Mouse (Mus musculus) intestine, embryonic 14.5 days (tissue): Measurements from ENCODE around the gene Gm10309. TPM values are rescaled to one million over a fixed set of nuclear protein-coding genes. Genes with fewer than 3 reads are reported as not detected.

Source experiments
- ATAC-seq: fragments of 200-750 bp; cut with Nextera tagmentation; replicated peaks from 2 replicates; pipeline ENCODE4 v1.8.0; 2017; ENCODE audit warnings: low read depth, moderate number of reproducible peaks, moderate TSS enrichment, moderate library complexity; ENCODE audit not compliant: low FRiP score, low TSS enrichment
- DNase-seq: peaks from one replicate; pipeline ENCODE4 v3.0.0-alpha.2; 2018; ENCODE audit warnings: low spot score
- H3K27ac ChIP-seq: fragments of 300-500 bp; sonication (generic); 2 replicates; pipeline ENCODE4 v1.5.1; 2014; ENCODE audit warnings: low read depth, mild to moderate bottlenecking, control low read depth
- H3K27me3 ChIP-seq: fragments of 300-500 bp; sonication (generic); replicated peaks from 2 replicates; pipeline ENCODE4 v1.6.1; 2014; ENCODE audit warnings: low read length, control low read depth; ENCODE audit not compliant: control insufficient read depth, insufficient read depth
- H3K36me3 ChIP-seq: fragments of 300-500 bp; sonication (generic); 2 replicates; pipeline ENCODE4 v1.6.1; 2014; ENCODE audit warnings: low read length, control low read depth; ENCODE audit not compliant: control insufficient read depth, insufficient read depth
- H3K4me1 ChIP-seq: fragments of 300-500 bp; sonication (generic); replicated peaks from 2 replicates; pipeline ENCODE4 v1.6.1; 2014; ENCODE audit warnings: low read length, control low read depth, mixed read lengths; ENCODE audit not compliant: control insufficient read depth, insufficient read depth
- H3K4me2 ChIP-seq: fragments of 300-500 bp; sonication (generic); 2 replicates; pipeline ENCODE4 v1.6.1; 2014; ENCODE audit warnings: low read length
- H3K4me3 ChIP-seq: fragments of 300-500 bp; sonication (generic); 2 replicates; pipeline ENCODE4 v1.5.1; 2014; ENCODE audit warnings: low read depth, low read length, control low read depth, mixed read lengths
- H3K9ac ChIP-seq: fragments of 300-500 bp; sonication (generic); 2 replicates; pipeline ENCODE4 v1.6.1; 2014; ENCODE audit warnings: mild to moderate bottlenecking, low read length
- H3K9me3 ChIP-seq: fragments of 300-500 bp; sonication (generic); 2 replicates; pipeline ENCODE4 v1.6.1; 2016; ENCODE audit warnings: low read length, control low read depth; ENCODE audit not compliant: control insufficient read depth
- WGBS: fragments of 180-500 bp; shearing (Covaris S2); extraction: QIAGEN DNeasy Blood & Tissue Kit; methylation state at CpG from one replicate; pipeline ENCODE4 v1.1.7; 2014; 5-methylcytosine and 5-hydroxymethylcytosine counted together
- polyA plus RNA-seq: library from polyadenylated mRNA; unstranded; fragments of >200 nt; fragmentation: Nextera tagmentation; extraction: Ambion mirVana; gene quantifications from 2 replicates; pipeline ENCODE4 v1.2.1, GENCODE M21; 2014

The Gm10309 gene
- polyA plus RNA-seq, 1 experiment from 2014 or later: 0.57 TPM

DNA sequence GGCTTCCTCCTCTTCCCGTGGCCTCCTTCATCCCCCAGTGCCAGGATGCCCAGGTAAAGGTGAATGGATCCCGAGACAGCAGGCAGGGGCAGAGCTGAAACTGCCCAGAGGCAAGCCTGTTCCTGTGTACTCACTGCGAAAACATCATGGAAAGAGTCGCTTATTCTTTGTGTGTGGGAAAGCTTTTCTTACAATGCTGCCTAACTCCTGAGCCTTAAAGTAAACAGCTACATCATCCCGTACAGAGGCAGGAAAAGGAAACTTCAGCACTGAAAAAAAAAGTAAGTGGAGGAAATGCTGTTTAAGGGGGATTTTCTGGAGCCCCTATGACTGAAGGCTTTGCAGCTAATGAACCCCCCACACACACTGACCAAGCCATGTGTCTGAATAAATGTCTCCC is 1.8 kb upstream of the Gm10309 start:
- no peak overlapping the region for H3K4me3 ChIP-seq
- H3K27me3 ChIP-seq: no peaks in the 10 kb centered on the region
- H3K9me3 ChIP-seq: no peaks in the 10 kb centered on the region
- peak overlapping the region; percentile 62; the same call in 1 of the 2 replicates for H3K27ac ChIP-seq
- H3K9ac ChIP-seq: no peak overlapping the region
- no peaks in the 10 kb centered on the region for H3K36me3 ChIP-seq
- no peak for ATAC-seq
- H3K4me2 ChIP-seq: no peak overlapping the region
- WGBS: 51% methylated on average over 5 of the region's 5 CpGs
- DNase-seq: no peak
- H3K4me1 ChIP-seq: no peaks in the 10 kb centered on the region

DNA sequence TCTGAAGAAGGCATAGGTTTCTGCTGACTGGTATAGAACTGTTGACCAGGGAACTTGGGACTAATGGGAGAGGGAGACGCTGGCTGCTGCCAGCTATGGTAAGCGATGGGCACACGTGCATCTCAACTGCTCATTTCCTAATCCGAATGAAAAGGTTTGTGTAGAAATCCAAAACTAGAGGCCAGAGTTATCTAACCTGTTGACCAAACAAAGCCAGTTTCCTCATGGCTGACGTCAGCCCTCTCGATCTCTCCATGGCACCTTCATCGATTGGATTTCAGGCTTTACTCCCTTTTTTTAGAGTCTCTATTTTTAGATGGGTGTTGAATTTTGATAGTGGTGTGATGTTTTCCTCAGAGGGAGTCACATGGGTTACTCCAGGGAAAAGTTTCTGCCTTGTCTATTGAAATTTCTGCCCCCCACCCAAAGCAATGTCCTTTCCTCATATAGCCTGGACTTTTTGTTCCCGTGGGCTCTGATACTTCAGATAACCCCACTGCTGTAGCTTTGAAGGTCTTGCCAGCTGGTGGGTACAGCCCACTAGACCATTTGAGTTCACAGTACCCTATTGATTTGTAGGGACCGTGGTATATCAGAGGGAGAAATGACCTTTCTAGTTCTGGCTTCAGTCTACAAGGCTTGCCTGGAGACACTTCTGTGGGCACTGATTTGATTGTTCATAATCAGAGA is 1.7 kb downstream of the Gm10309 start:
- DNase-seq: no peak
- Histone ChIP-seq H3K36me3 (no peaks in the 10 kb centered on the region), H3K4me3 (no peak overlapping the region), H3K4me1 (peaks cover 12% of the 10 kb centered on the region; the same call in 1 of the 2 replicates), H3K27me3 (no peaks in the 10 kb centered on the region), H3K9ac (no peak overlapping the region), H3K9me3 (no peaks in the 10 kb centered on the region), H3K27ac (no peak overlapping the region), H3K4me2 (no peak overlapping the region)
- 96% methylated on average over 9 of the region's 9 CpGs for WGBS
- ATAC-seq: no peak

DNA sequence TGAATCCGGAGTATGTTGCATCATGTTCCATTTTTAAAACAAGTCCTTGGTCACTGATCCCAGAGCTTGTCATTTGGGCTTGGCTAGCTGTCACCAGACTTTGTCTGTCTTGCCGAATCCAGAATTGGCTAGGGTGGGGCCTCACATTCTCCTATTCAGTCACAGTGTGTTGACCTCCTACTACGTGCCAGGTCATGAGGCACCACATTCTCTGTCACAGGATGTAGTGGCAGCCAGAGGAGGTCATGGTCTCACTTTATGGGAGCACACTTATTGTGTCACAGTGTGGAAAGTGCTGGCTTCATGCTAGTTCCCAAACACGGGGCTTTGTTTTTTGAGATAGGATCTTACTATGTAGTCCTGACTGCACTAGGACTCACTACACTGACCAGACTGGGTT is 3.6 kb downstream of the Gm10309 start:
- Histone ChIP-seq H3K9me3 (no peaks in the 10 kb centered on the region), H3K4me2 (no peak overlapping the region), H3K27me3 (no peaks in the 10 kb centered on the region), H3K4me1 (peaks cover 12% of the 10 kb centered on the region; the same call in 1 of the 2 replicates), H3K9ac (no peak overlapping the region), H3K4me3 (no peak overlapping the region), H3K36me3 (no peaks in the 10 kb centered on the region), H3K27ac (no peak overlapping the region)
- WGBS: 89% methylated on average over 4 of the region's 4 CpGs
- DNase-seq: no peak
- ATAC-seq: no peak

DNA sequence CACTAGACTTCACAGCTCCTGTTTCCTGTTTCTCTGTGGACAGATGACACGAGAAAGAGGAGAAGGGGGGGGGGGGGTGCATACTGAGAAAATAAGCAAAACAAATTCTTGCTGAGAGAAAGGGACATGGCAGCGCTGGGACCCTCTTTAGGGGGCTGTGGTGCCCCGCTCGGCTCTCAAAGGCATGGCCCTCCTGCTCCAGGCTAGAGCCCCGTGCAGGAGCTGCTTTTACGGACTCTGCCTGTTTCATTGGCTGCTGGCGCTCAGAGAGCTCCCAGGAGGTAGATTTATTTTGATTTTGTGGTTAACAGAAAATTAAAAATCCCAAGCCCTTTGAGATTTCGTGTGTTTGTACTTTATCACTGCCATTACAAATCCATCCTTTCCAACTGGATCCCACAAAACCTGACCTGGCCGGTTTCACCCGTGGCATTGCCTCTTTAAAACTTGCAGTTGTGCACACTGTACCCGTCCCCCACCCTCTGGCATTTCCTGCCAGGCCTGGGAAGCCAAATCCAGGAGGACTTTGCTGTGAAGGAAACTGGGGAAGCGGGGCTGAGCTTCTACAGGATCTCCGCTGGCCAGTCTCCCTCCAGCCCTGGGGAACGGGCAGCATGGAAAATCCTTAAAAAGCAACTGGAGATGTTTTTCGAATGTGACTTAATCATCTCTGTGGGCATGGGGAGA is 5.5 kb downstream of the Gm10309 start:
- DNase-seq: no peak
- H3K4me3 ChIP-seq: no peak overlapping the region
- WGBS: 40% methylated on average over 15 of the region's 15 CpGs
- H3K4me1 ChIP-seq: peaks cover 12% of the 10 kb centered on the region; the same call in 1 of the 2 replicates
- H3K4me2 ChIP-seq: no peak overlapping the region
- H3K27me3 ChIP-seq: no peaks in the 10 kb centered on the region
- H3K9ac ChIP-seq: no peak overlapping the region
- H3K36me3 ChIP-seq: 0 out of 2 replicates have a peak, but pooled peaks cover 4% of the 10 kb centered on the region
- no peaks in the 10 kb centered on the region for H3K9me3 ChIP-seq
- no peak for ATAC-seq
- peak overlapping the region; percentile 23; the same call in 1 of the 2 replicates for H3K27ac ChIP-seq

DNA sequence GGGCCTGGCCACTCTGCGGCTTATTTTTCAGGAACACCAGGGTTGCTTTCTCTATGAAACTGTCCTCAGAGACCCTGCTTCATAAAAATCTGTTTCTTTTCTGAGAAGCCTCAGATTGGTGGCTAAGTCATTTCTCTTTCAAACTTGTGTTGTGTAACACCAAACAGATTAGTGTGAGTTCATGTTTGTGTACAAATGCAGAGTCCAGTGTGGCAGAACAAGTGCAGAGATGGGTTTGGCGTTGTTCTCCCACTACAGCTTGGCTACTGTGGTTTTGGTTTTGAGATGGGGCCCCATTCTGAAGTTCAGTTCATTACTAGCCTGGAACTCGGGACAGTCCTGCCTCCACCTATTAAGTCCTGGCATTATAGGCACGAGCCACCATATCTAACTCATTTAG is 7.7 kb downstream of the Gm10309 start:
- 91% methylated on average over 4 of the region's 4 CpGs for WGBS
- ATAC-seq (no peak), DNase-seq (no peak)
- no peak overlapping the region for H3K9ac ChIP-seq
- 0 out of 2 replicates have a peak, but pooled peaks cover 4% of the 10 kb centered on the region for H3K36me3 ChIP-seq
- H3K4me3 ChIP-seq: no peak overlapping the region
- no peak overlapping the region for H3K4me2 ChIP-seq
- H3K4me1 ChIP-seq: peaks cover 12% of the 10 kb centered on the region; the same call in 1 of the 2 replicates
- no peaks in the 10 kb centered on the region for H3K27me3 ChIP-seq
- no peaks in the 10 kb centered on the region for H3K9me3 ChIP-seq
- no peak overlapping the region for H3K27ac ChIP-seq

DNA sequence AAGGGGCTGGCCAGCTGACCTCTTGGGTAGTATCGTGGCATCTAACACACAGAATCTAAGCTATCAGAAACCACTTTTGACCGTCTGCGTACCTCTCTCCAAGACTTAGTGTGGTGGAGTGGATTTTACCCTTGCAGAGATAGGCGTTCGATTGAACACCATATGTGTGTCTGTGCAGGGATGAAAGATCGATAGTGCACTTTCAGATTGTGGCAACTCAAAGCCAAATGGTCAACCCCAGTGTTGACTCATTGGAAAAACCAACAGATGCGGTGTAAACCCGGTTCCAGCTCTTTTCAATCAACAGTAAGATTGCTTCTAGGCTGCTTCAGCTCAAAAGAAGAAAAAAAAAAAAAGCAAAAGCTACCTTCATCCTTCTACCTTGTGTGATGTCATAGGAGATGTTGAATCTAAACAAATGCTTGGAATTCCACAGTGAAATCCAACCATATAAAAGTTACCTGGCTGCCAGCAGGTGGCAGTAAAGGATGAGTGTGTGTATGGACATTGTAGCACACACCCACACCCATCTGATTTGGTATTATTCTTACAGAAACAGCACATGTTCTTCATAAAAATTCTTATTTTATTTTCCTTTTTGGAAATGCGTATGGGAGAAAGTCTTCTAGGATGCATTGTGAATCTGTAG is 8.8 kb downstream of the Gm10309 start:
- Histone ChIP-seq H3K27ac (no peak overlapping the region), H3K27me3 (no peaks in the 10 kb centered on the region), H3K9ac (no peak overlapping the region), H3K4me2 (no peak overlapping the region), H3K36me3 (0 out of 2 replicates have a peak, but pooled peaks cover 4% of the 10 kb centered on the region), H3K9me3 (no peaks in the 10 kb centered on the region), H3K4me1 (peaks cover 12% of the 10 kb centered on the region; the same call in 1 of the 2 replicates), H3K4me3 (no peak overlapping the region)
- no peak for DNase-seq
- WGBS: 85% methylated on average over 9 of the region's 9 CpGs
- ATAC-seq: peak; percentile 23; the same call in 1 of the 2 replicates

DNA sequence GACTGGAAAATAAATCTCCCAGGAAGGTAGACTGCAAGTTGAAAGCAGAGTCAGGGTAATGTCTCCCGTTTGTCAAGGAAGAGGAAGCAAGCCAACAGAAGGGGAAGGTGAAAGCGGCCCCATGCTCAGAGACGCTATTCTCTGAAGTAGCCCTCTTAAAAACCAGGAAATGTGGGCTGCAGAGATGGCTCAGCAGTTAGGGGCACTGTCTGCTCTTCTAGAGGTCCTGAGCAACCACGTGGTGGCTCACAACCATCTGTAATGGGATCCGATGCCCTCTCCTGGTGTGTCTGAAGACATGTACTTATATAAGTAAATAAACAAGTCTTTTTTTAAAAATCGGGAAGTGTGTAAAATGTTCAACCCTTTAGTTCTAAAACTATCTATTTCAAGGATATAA is 10.1 kb downstream of the Gm10309 start:
- peaks cover 9% of the 10 kb centered on the region; the same call in 1 of the 2 replicates for H3K4me1 ChIP-seq
- H3K9ac ChIP-seq: no peak overlapping the region
- H3K27ac ChIP-seq: no peak overlapping the region
- no peaks in the 10 kb centered on the region for H3K27me3 ChIP-seq
- H3K36me3 ChIP-seq: 0 out of 2 replicates have a peak, but pooled peaks cover 4% of the 10 kb centered on the region
- 47% methylated on average over 6 of the region's 6 CpGs for WGBS
- ATAC-seq (no peak), DNase-seq (no peak)
- no peaks in the 10 kb centered on the region for H3K9me3 ChIP-seq
- no peak overlapping the region for H3K4me2 ChIP-seq
- H3K4me3 ChIP-seq: no peak overlapping the region

DNA sequence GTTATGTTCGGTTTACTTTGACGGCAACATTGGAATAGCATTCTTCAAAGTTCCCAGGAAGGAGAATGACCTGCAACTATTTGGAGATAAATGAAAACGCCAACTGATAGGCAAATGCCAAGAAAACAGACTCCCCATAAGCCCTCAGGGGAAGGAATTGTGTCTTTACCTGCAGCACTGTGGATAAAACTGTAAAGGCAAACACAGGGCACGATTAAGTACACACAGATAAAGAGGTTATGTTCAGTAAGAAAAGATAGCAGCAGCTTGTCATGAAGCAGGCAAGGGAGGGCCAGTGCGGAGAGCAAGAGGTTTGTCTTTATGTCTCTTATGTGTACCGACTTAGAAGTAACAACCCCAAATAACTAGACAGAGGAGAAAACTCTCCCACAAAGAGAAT is 10.5 kb downstream of the Gm10309 start:
- Histone ChIP-seq H3K4me3 (no peak overlapping the region), H3K36me3 (0 out of 2 replicates have a peak, but pooled peaks cover 4% of the 10 kb centered on the region), H3K27me3 (no peaks in the 10 kb centered on the region), H3K9me3 (no peaks in the 10 kb centered on the region), H3K27ac (no peak overlapping the region), H3K4me1 (peaks cover 8% of the 10 kb centered on the region; the same call in 1 of the 2 replicates), H3K4me2 (no peak overlapping the region), H3K9ac (no peak overlapping the region)
- 61% methylated on average over 6 of the region's 6 CpGs for WGBS
- DNase-seq (no peak), ATAC-seq (no peak)
